Mouse (Mus musculus) heart, embryonic 16.5 days (tissue): ENCODE measurements around the gene Slc29a4. TPM values are rescaled to one million over a fixed set of nuclear protein-coding genes. Genes with fewer than 3 reads are reported as not detected.

Experiments used
- ATAC-seq: fragments of 200-750 bp; cut with Nextera tagmentation; replicated peaks from 2 replicates; pipeline ENCODE4 v1.8.0; 2017; ENCODE audit warnings: moderate number of reproducible peaks; ENCODE audit not compliant: insufficient read depth, low FRiP score; ENCODE audit errors: extremely low read depth
- H3K27ac ChIP-seq: fragments of 300-500 bp; sonication (generic); 2 replicates; pipeline ENCODE4 v1.5.1; 2014; ENCODE audit warnings: mild to moderate bottlenecking, low read length, control low read depth, moderate library complexity
- H3K27me3 ChIP-seq: fragments of 300-500 bp; sonication (generic); 2 replicates; pipeline ENCODE4 v1.6.1; 2014; ENCODE audit warnings: low read length, mixed read lengths; ENCODE audit not compliant: control insufficient read depth, insufficient read depth
- H3K36me3 ChIP-seq: fragments of 300-500 bp; sonication (generic); 2 replicates; pipeline ENCODE4 v1.6.1; 2014; ENCODE audit not compliant: control insufficient read depth, insufficient read depth
- H3K4me1 ChIP-seq: fragments of 300-500 bp; sonication (generic); 2 replicates; pipeline ENCODE4 v1.6.1; 2014; ENCODE audit warnings: low read length, mixed read lengths; ENCODE audit not compliant: control insufficient read depth, insufficient read depth
- H3K4me2 ChIP-seq: fragments of 300-500 bp; sonication (generic); 2 replicates; pipeline ENCODE4 v1.6.1; 2014; ENCODE audit warnings: low read depth, mild to moderate bottlenecking, control low read depth, low read length
- H3K4me3 ChIP-seq: fragments of 300-500 bp; sonication (generic); 2 replicates; pipeline ENCODE4 v1.5.1; 2014; ENCODE audit warnings: mild to moderate bottlenecking, control low read depth, low read length
- H3K9ac ChIP-seq: fragments of 300-500 bp; sonication (generic); 2 replicates; pipeline ENCODE4 v1.6.1; 2014; ENCODE audit warnings: low read length, control low read depth
- H3K9me3 ChIP-seq: fragments of 300-500 bp; sonication (generic); replicated peaks from 2 replicates; pipeline ENCODE4 v1.6.1; 2016; ENCODE audit warnings: low read length; ENCODE audit not compliant: control insufficient read depth
- WGBS: fragments of 180-500 bp; shearing (Covaris S2); extraction: QIAGEN DNeasy Blood & Tissue Kit; methylation state at CpG from one replicate; pipeline ENCODE4 v1.1.7; 2014; 5-methylcytosine and 5-hydroxymethylcytosine counted together
- polyA plus RNA-seq: library from polyadenylated mRNA; unstranded; fragments of >200 nt; fragmentation: Nextera tagmentation; extraction: Ambion mirVana; gene quantifications from 2 replicates; pipeline ENCODE4 v1.2.1, GENCODE M21; 2015

Slc29a4 gene
- 1.1 and 1.4 TPM in 2 replicates for polyA plus RNA-seq

DNA sequence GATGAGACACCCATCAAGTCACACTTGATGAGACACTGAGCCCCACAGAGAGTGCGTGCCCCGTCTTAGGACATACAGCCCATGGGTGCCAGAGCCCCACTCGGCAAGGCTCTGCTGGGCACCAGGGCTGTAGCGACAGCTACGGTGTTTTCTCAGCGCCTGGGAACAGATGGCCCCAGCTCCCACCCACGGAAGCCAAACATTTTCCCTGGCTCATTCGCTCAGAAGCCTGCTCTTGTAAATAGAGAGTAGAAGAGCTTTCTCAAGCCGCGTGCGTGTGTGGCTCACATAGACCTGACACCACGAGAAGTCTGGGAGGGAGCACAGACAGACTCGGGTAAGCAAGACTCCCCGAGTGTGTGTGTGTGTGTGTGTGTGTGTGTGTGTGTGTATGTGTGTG, at the start of gene Slc29a4:
Slc29a4 (plus strand) TSS at position 265 of the 400 bp plus-strand sequence.
- no peak within 1 kb of the TSS for H3K4me3 ChIP-seq
- no peak within 1 kb of the TSS for H3K9ac ChIP-seq
- H3K9me3 ChIP-seq, result no peaks in the 10 kb centered on the region
- WGBS, result 41% methylated on average over 14 of the region's 14 CpGs
- no peak within 1 kb of the TSS for H3K4me2 ChIP-seq
- no peak for ATAC-seq
- H3K27ac ChIP-seq, result no peak within 1 kb of the TSS
- H3K27me3 ChIP-seq, result peaks cover 5% of the 10 kb centered on the region; the same call in 1 of the 2 replicates
- H3K4me1 ChIP-seq, result no peaks in the 10 kb centered on the region
- no peaks in the 10 kb centered on the region for H3K36me3 ChIP-seq

DNA sequence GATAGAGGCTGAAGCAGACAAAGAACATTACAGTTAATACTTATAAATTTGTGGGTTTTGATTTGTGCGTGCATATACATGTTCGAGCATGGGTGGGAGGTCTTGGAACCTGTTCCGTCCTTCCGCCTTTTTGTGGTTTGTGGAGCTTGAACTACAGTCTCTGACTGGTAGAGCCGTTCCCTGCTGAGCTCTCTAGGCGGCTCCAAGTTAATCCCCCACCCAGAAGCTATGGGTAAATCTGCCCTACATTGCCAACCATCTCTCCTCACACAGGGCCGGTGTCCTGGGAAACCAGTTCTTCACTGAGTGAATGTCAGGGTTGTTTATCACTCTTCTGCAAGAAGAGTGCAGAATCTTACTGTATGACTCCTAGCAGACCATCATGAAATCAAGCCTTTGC, 44.1 kb upstream of the Slc29a4 start:
- Histone ChIP-seq H3K4me3 (no peak overlapping the region), H3K9me3 (no peaks in the 10 kb centered on the region; the same call in 1 of the 2 replicates), H3K4me1 (no peaks in the 10 kb centered on the region), H3K9ac (no peak overlapping the region), H3K27ac (no peak overlapping the region), H3K27me3 (no peaks in the 10 kb centered on the region), H3K4me2 (no peak overlapping the region), H3K36me3 (peaks cover 5% of the 10 kb centered on the region; the same call in 1 of the 2 replicates)
- no peak for ATAC-seq
- 86% methylated on average over 7 of the region's 7 CpGs for WGBS

DNA sequence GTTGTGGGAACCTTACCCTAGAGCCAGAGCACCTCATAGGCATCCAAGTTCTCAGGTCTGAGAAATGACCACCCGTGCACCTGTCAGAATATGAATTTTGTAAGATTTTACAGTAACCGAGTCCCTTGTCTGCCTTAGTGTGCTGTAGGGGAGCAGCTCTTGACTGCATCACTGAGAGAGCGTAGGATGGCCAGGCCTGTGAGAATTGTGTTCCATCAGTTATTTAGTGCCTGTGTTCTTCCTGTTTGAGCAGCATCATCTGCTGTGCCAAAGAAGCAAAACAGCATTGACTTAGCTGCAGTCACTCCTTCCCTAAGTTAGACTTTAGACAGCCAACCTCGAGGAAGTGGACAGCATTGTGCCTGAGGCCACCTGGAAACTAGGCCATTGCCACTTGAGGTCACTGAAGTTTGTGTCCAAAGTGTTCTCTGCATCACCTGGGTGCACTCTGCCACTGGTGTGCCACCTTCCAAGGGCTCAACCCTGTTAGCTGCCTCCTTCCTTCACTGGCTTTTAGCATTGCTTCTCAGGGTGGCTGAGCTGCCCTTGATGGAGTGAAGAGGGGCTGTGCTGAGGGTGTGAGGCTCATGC, 42.8 kb upstream of the Slc29a4 start:
- Histone ChIP-seq H3K27me3 (no peaks in the 10 kb centered on the region), H3K36me3 (peaks cover 5% of the 10 kb centered on the region; the same call in 1 of the 2 replicates), H3K4me3 (no peak overlapping the region), H3K4me2 (no peak overlapping the region), H3K9me3 (no peaks in the 10 kb centered on the region; the same call in 1 of the 2 replicates), H3K27ac (no peak overlapping the region), H3K9ac (no peak overlapping the region), H3K4me1 (no peaks in the 10 kb centered on the region)
- no peak for ATAC-seq
- 89% methylated on average over 4 of the region's 4 CpGs for WGBS

DNA sequence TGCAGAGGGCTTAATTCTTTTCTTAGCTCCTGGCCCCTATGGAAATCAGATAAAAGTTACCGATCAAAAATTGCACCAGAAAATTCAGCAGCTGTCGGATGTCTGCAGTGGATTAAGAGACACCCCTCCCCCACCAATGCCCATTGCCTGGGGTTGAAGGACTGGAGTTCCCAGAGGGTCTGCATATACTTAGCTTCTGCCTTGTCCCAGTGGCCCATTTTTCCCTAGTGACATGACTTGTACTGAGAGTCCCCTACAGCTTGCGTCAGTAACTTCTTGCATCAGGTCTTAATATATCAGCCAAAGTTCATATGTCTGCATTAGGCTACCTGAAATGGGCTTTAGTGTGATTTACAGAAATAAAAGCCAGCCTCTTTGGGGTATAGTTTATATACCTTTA, 41.9 kb upstream of the Slc29a4 start:
- H3K4me2 ChIP-seq, result no peak overlapping the region

DNA sequence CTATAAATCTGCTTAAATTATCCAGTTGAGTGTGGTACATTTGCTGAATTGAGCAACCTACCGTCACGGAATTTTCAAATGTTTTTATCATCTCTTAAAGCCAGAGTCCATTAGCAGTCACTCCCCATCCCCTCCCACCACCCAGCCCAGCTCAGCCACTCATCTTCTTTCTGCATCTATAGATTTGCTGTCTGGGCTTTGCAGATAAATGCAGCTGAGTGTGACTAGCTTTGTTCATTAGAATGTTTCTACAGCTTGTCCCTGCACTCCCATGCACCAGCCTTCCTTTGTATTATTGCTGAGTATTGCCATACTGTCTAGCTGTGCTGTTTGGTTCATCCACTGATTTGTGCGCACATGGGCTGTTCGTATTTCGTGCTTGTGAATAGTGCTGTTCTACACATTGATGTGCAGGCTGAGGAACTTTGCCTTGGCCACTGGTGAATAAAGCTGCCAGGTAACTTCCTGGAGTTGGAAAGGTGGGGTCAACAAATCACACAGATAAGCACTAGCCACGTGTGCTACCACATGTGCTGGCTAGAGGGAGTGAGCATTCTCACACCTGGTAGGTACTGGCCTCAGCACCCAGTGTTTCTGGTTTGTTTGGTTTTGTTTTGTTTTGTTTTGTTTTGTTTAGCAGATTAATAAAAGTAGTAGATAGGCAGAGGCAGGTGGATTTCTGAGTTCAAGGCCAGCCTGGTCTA, 41.4 kb upstream of the Slc29a4 start:
- H3K9me3 ChIP-seq, result no peaks in the 10 kb centered on the region
- no peak overlapping the region for H3K4me3 ChIP-seq
- no peak overlapping the region for H3K27ac ChIP-seq
- 75% methylated on average over 6 of the region's 6 CpGs for WGBS
- no peaks in the 10 kb centered on the region for H3K36me3 ChIP-seq
- no peak overlapping the region for H3K4me2 ChIP-seq
- no peaks in the 10 kb centered on the region for H3K4me1 ChIP-seq
- no peaks in the 10 kb centered on the region for H3K27me3 ChIP-seq
- ATAC-seq, result no peak
- H3K9ac ChIP-seq, result no peak overlapping the region

More for the DNA sequence above, 41.9 kb upstream of the Slc29a4 start:
- no peak overlapping the region for H3K9ac ChIP-seq
- no peaks in the 10 kb centered on the region for H3K27me3 ChIP-seq
- WGBS, result 49% methylated on average over 3 of the region's 3 CpGs
- H3K9me3 ChIP-seq, result no peaks in the 10 kb centered on the region
- H3K4me3 ChIP-seq, result no peak overlapping the region
- H3K27ac ChIP-seq, result no peak overlapping the region
- no peaks in the 10 kb centered on the region for H3K4me1 ChIP-seq
- no peak for ATAC-seq
- no peaks in the 10 kb centered on the region for H3K36me3 ChIP-seq

DNA sequence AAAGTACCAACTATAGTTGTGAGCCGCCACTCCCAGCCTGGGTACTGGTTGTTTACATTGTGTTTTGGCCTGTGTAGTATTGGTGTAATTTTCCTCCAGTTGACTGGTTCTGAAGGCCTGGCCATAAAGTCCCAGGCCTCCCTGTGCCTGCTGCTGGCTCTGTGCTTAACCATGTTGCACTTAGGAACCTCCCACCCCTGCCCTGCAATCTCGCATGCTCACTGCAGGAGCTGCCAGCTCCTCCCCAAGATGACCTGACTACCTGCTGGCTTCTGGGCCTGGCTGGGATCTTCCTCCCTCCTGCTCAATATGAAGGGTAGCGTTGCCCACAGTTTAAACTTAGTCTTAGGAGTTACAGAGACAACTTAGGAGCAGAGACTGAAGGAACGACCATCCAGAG, 40.0 kb upstream of the Slc29a4 start:
- no peak overlapping the region for H3K4me2 ChIP-seq
- H3K4me3 ChIP-seq, result no peak overlapping the region
- H3K9me3 ChIP-seq, result no peaks in the 10 kb centered on the region
- ATAC-seq, result no peak
- no peaks in the 10 kb centered on the region for H3K27me3 ChIP-seq
- H3K4me1 ChIP-seq, result no peaks in the 10 kb centered on the region
- 0 out of 2 replicates have a peak, but pooled peaks cover under 1% of the 10 kb centered on the region for H3K36me3 ChIP-seq
- no peak overlapping the region for H3K27ac ChIP-seq
- WGBS, result 74% methylated on average over 4 of the region's 4 CpGs
- no peak overlapping the region for H3K9ac ChIP-seq

DNA sequence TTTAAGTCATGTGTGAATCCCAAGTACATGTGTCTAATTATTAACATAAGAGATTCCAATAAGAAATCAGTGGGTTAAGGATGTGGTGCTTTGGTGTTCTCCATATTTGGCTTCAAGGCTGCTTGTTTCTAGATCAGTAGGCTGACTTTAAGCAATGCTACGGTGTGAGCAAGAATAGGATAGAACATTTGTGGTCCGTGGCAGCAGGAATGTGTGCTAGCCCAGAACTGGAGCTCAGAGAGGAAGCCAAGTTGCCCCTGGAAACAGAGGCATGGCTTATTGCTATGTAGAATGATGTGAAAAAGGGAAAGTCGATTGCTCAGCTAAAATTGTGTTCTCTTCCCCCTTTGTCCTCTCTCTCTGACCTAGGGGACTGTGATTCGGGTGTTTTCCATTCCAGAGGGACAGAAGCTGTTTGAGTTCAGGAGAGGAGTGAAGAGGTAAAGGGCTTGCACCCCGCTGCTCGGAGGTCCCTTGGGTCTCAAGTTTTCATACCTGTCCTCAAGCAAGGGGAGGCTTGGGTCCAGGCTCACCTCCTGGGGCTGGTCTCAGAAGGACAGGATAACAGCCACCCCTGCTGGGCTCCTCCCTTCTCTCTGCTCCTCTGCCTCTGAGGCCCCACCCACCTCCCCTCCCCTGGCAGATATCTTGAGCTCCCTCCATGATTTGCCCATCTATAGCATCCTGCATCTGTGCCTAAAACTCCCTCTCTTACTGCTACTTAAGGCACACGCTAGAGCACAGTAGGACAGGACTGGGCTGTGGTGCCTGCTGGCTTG, 31.5 kb upstream of the Slc29a4 start:
- H3K27ac ChIP-seq, result no peak overlapping the region
- no peak overlapping the region for H3K4me3 ChIP-seq
- H3K9me3 ChIP-seq, result no peaks in the 10 kb centered on the region
- H3K36me3 ChIP-seq, result peaks cover 62% of the 10 kb centered on the region
- WGBS, result 88% methylated on average over 7 of the region's 7 CpGs
- H3K4me2 ChIP-seq, result no peak overlapping the region
- H3K4me1 ChIP-seq, result no peaks in the 10 kb centered on the region
- no peak for ATAC-seq
- H3K9ac ChIP-seq, result no peak overlapping the region
- no peaks in the 10 kb centered on the region for H3K27me3 ChIP-seq

DNA sequence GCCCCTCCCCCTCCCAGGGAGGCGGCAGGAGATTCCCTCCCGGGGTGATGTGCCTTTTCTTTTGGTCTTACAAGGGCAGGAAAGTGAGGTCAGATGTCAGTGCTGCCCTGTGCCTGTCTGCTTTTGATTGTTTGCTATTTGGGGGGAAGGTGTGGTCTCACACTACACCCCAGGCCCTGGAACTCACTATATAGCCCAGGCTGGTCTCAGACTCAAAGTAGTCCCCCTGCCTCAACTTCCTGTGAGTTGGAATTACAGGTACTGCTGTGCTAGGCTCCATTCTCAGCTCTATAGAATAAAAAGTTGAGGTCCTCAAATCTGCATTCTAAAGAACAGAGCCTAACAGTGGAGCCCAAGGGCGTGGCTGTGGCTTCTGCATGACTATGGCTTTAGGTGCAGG, 24.4 kb upstream of the Slc29a4 start:
- H3K36me3 ChIP-seq, result peaks cover 44% of the 10 kb centered on the region
- ATAC-seq, result no peak
- WGBS, result 50% methylated on average over 3 of the region's 3 CpGs

More for the DNA sequence above, 24.4 kb upstream of the Slc29a4 start:
- H3K9me3 ChIP-seq, result no peaks in the 10 kb centered on the region
- no peak overlapping the region for H3K4me3 ChIP-seq
- no peak overlapping the region for H3K27ac ChIP-seq
- no peak overlapping the region for H3K4me2 ChIP-seq
- no peaks in the 10 kb centered on the region for H3K4me1 ChIP-seq
- H3K9ac ChIP-seq, result no peak overlapping the region
- no peaks in the 10 kb centered on the region for H3K27me3 ChIP-seq
